Comparison of ENCODE assay signal across 16 mouse cellular contexts in genomic region chr14:29405125-29405877, GRCm38 (mm10).
DNase-seq lines count a peak whose midpoint lies in the region; ATAC-seq and TF ChIP-seq lines count a peak whose summit lies in the region.
"Had no signal": no experiment of that assay in that cellular context is flagged by ENCODE, and none has a peak within 500 bp of the region (broad histone marks: within the 10 kb centered on the region; RNA-seq: fewer than 3 reads in every experiment).

No protein-coding gene starts in this region.

- no peaks in the 10 kb centered on the region for H3K9me3 ChIP-seq in hindbrain, postnatal 0 days (ENCODE audit: low read length)
- no peaks in the 10 kb centered on the region for H3K9me3 ChIP-seq in hindbrain, embryonic 10.5 days
- no peaks in the 10 kb centered on the region for H3K9me3 ChIP-seq in midbrain, embryonic 13.5 days
- H3K9me3 ChIP-seq in midbrain, embryonic 16.5 days (replicated peaks; ENCODE audit: control insufficient read depth, low read length, poor library complexity, severe bottlenecking): no peaks in the 10 kb centered on the region
- H3K9me3 ChIP-seq: embryonic facial prominence, embryonic 15.5 days; midbrain, embryonic 12.5 days; stomach, embryonic 15.5 days had no signal

- no peaks in the 10 kb centered on the region for H3K27me3 ChIP-seq in hindbrain, postnatal 0 days (ENCODE audit: insufficient read depth, low read length)
- H3K27me3 ChIP-seq in hindbrain, embryonic 10.5 days (ENCODE audit: insufficient read depth, poor library complexity, severe bottlenecking): no peaks in the 10 kb centered on the region
- no peaks in the 10 kb centered on the region for H3K27me3 ChIP-seq in midbrain, embryonic 13.5 days
- no peaks in the 10 kb centered on the region for H3K27me3 ChIP-seq in midbrain, embryonic 16.5 days (ENCODE audit: control insufficient read depth, insufficient read depth, low read depth, low read length)
- H3K27me3 ChIP-seq: CH12.LX; embryonic facial prominence, embryonic 15.5 days; midbrain, embryonic 12.5 days; stomach, embryonic 15.5 days had no signal

- H3K4me1 ChIP-seq in hindbrain, postnatal 0 days (ENCODE audit: insufficient read depth, low read length): no peaks in the 10 kb centered on the region
- 0 out of 2 replicates have a peak, but pooled peaks cover 8% of the 10 kb centered on the region for H3K4me1 ChIP-seq in hindbrain, embryonic 10.5 days (replicated peaks)
- peaks cover 12% of the 10 kb centered on the region for H3K4me1 ChIP-seq in midbrain, embryonic 13.5 days (replicated peaks)
- peaks cover 6% of the 10 kb centered on the region; the same call in 1 of the 2 replicates for H3K4me1 ChIP-seq in midbrain, embryonic 16.5 days (ENCODE audit: control insufficient read depth, insufficient read depth, low read length)

- no peak overlapping the region for H3K9ac ChIP-seq in hindbrain, postnatal 0 days (replicated peaks; ENCODE audit: low read length)
- no peak overlapping the region for H3K9ac ChIP-seq in midbrain, embryonic 13.5 days (replicated peaks)
- H3K9ac ChIP-seq in midbrain, embryonic 16.5 days (ENCODE audit: low read depth, low read length): no peak overlapping the region
- H3K9ac ChIP-seq: embryonic facial prominence, embryonic 15.5 days; midbrain, embryonic 12.5 days; stomach, embryonic 15.5 days had no signal

- no peak overlapping the region for H3K4me3 ChIP-seq in hindbrain, postnatal 0 days (ENCODE audit: low read length)
- H3K4me3 ChIP-seq in hindbrain, embryonic 10.5 days: no peak overlapping the region
- no peak overlapping the region for H3K4me3 ChIP-seq in midbrain, embryonic 13.5 days (replicated peaks)
- no peak overlapping the region for H3K4me3 ChIP-seq in midbrain, embryonic 16.5 days (ENCODE audit: low read depth, low read length)
- H3K4me3 ChIP-seq: embryonic facial prominence, embryonic 15.5 days; layer of hippocampus, adult 2 months; midbrain, embryonic 12.5 days; stomach, embryonic 15.5 days had no signal

- H3K36me3 ChIP-seq in hindbrain, postnatal 0 days (ENCODE audit: insufficient read depth, low read length): no peaks in the 10 kb centered on the region
- H3K36me3 ChIP-seq in hindbrain, embryonic 10.5 days: no peaks in the 10 kb centered on the region
- no peaks in the 10 kb centered on the region for H3K36me3 ChIP-seq in midbrain, embryonic 13.5 days
- no peaks in the 10 kb centered on the region for H3K36me3 ChIP-seq in midbrain, embryonic 16.5 days (ENCODE audit: control insufficient read depth, insufficient read depth, low read length)
- H3K36me3 ChIP-seq: embryonic facial prominence, embryonic 15.5 days; midbrain, embryonic 12.5 days; stomach, embryonic 15.5 days had no signal

- 46% methylated on average over 8 of the region's 8 CpGs for WGBS in hindbrain, postnatal 0 days
- WGBS in hindbrain, embryonic 10.5 days: 82% methylated on average over 8 of the region's 8 CpGs
- 64% methylated on average over 8 of the region's 8 CpGs for WGBS in midbrain, embryonic 13.5 days
- 52% methylated on average over 8 of the region's 8 CpGs for WGBS in midbrain, embryonic 16.5 days

- no peak for ATAC-seq in hindbrain, postnatal 0 days
- peak; percentile 43; the same call in 1 of the 2 replicates for ATAC-seq in midbrain, embryonic 13.5 days
- ATAC-seq in midbrain, embryonic 16.5 days: no peak

- DNase-seq in hindbrain, postnatal 0 days (ENCODE audit: low spot score): peak; percentile 38
- no peak for DNase-seq in hindbrain, embryonic 10.5 days (ENCODE audit: low spot score)
- peak; percentile 21 to 29 for DNase-seq in left cerebral cortex, postnatal 25 days (ENCODE audit: low spot score in 2 of 2)
- DNase-seq in right cerebral cortex, postnatal 25 days: peak; percentile 5
- no peak for DNase-seq in spleen, adult 18-20 months
- no peak for DNase-seq in urinary bladder, postnatal 36 days (ENCODE audit: low spot score in 2 of 2)
- DNase-seq: cerebellum, adult 9-11 months; gastrocnemius, postnatal 10 days had no signal

- no peak for TF ChIP-seq CTCF in hindbrain, postnatal 0 days (IDR thresholded peaks at IDR 0.05; ENCODE audit: low read depth)

- intact Hi-C loops in left cerebral cortex, postnatal 25 days (cut with DNase I): no loop called here

- no peak overlapping the region for H3K4me2 ChIP-seq in hindbrain, postnatal 0 days (ENCODE audit: low read depth, low read length)
- no peak overlapping the region for H3K4me2 ChIP-seq in midbrain, embryonic 13.5 days (replicated peaks)
- no peak overlapping the region for H3K4me2 ChIP-seq in midbrain, embryonic 16.5 days (ENCODE audit: low read length)
- H3K4me2 ChIP-seq: embryonic facial prominence, embryonic 15.5 days; liver, embryonic 11.5 days; midbrain, embryonic 12.5 days; stomach, embryonic 15.5 days had no signal

- no peak overlapping the region for H3K27ac ChIP-seq in hindbrain, postnatal 0 days
- no peak overlapping the region for H3K27ac ChIP-seq in hindbrain, embryonic 10.5 days
- H3K27ac ChIP-seq in midbrain, embryonic 13.5 days: no peak overlapping the region
- H3K27ac ChIP-seq in midbrain, embryonic 16.5 days (ENCODE audit: low read length): no peak overlapping the region
- H3K27ac ChIP-seq: midbrain, embryonic 12.5 days; stomach, embryonic 15.5 days had no signal

Comparison
In these comparisons a context has a peak if more than half of its experiments do, and no peak if none do; other contexts are left out.
1. DNase-seq: peak in hindbrain, postnatal 0 days (single experiment), left cerebral cortex, postnatal 25 days (2 of 2) and right cerebral cortex, postnatal 25 days (single experiment); none in hindbrain, embryonic 10.5 days (single experiment), spleen, adult 18-20 months (0 of 2) and urinary bladder, postnatal 36 days (0 of 2).